Mouse (Mus musculus) v-Abl transformed pro-B cells (cell line): Measurements from ENCODE around the gene Tnni3k.
"Not testable (repeated sequence)": the region's sequence is repeated elsewhere in the genome, so short reads cannot be mapped to it uniquely, and the experiment has no call there.

Source experiments
- in situ Hi-C, 2 experiments: fragments of 400-800 bp; cut with MboI; formaldehyde crosslinking; loops; one replicate each; pipeline ENCODE4 v1.15.1; 2025; ENCODE audit not compliant: unreplicated experiment in 2 of 2

Tnni3k gene

DNA sequence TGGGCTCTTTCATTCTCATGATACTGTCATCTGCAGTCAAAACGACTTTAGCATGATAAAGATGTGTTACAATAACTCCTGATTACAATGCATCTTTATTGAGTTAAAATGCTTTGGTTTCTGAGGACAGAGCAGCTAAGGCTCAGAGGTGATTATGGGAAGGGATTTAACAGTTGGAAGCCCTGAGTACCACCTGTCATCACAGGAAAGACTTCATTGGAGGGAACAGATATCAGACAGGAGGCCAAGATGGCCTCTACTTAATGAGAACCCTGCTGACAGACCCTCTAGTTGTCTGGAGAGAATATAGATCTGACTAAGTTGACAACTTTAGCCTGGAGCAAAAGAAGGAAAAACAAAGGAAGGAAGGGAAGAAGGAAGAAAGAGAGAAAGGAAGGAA lies 214.1 kb downstream of the Tnni3k start:
- in situ Hi-C loops = no loop called here

DNA sequence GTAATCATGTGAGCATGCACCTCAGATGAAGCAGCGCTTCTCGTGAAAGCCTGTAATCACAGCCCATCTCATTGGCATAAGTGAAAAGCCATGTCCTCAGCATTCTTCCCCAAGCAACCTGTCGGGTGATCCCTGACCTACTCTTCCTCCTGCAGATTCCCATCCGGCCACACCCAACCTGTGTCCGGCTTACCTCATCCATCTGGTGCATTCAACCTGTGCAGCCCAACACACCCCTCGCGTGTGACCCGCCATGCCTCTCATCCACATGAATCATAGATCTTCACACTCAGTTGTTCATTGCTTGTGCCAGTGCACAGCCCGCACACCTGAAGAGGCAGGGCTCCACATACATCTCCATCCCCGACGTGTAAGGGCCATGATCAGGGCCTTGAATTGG lies 217.3 kb downstream of the Tnni3k start:
- in situ Hi-C loops = no loop called here

DNA sequence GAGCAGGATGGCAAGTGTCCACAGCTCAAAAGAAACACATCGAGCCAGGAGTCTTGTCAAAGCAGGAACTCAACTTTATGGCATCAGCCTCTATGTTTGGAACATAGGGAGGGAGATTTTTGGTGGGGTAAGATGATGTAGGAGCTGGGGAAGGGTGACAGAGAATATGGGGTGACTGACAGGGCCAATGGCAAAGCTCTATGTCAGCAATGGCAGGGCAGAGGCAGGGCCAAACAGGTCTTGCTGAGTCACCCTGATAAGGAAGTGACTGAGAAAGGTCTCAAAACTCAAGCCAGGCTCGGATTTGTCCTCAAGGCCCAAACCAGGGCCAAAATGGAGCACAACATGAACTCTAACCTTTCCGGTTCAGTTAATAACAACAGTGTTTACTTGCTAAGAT lies 219.1 kb downstream of the Tnni3k start:
- in situ Hi-C loops = no loop called here

DNA sequence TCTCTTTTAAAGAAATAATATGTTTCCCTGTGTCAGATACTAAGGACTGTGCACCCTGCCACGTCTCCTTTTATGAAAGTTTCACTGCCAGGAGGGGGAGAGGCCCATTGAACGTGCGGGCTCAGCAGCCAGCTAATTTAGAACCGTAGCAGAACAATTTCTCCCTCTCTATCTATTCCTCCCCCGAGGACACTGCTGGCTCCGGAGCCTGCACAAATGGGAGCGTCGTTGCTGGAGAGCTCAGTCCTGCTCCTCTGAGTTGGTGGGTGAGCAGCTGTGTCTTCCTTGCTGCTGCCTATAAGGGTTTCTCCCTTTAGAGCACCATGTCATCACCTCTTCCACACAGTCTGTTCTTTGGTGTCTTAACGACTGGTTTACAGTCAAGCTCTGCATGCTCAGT lies 220.8 kb downstream of the Tnni3k start:
- in situ Hi-C loops = no loop called here

DNA sequence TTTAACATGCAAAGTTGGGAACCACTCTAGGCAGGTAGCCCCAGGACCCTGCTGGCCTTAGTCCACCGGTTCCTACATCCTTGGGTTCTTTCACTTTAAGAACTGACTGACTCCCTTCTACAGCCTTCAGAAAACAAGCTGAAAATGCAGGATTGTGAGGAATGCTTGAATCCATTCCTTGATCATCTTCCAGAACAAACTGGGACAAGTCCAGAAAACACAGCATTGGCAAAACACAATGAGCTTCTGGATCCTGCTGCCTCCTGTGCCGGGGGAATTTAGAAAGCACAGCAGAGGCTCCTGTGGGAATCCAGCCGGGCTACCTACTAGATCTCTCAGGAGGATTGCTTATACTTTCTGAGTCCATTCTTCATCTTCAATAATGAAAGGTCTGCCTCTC lies 229.5 kb downstream of the Tnni3k start:
- in situ Hi-C loops = no loop called here

DNA sequence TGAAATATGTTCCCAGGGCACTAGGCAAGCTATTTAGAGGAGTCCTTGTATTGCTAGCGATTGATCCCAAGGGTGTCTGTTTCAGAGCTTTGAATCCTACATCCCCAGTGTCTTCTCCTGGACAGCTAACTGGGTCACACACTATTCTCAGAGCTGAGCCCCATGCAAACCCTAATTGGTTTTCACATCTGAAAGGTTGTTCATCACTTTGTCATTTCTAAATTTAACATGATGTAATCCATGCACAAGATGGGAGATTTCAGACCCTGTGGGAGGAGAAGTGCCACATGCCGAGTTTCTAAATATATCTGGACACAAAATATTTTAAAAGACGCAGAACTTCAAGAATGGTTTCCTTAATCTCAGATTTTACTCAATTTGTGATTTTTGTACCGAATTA lies 230.5 kb downstream of the Tnni3k start:
- in situ Hi-C loops = no loop called here

DNA sequence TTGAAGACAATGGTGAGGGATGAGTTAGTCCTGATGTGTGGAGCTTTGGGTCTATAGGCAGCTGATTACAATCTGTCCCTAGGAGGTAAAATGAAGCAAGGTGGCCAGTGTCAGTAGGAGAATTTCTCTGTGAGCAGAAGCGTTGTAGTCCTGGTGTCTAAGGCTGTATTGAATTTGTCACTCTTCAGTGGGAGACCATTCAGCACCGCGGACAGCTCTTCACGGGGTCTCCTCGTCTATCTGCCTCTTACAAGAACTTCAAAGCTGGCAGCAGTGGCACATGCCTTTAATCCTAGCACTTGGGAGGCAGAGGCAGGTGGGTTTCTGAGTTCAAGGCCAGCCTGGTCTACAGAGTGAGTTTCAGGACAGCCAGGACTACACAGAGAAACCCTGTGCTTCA lies 235.5 kb downstream of the Tnni3k start:
- in situ Hi-C loops = not testable (repeated sequence)

DNA sequence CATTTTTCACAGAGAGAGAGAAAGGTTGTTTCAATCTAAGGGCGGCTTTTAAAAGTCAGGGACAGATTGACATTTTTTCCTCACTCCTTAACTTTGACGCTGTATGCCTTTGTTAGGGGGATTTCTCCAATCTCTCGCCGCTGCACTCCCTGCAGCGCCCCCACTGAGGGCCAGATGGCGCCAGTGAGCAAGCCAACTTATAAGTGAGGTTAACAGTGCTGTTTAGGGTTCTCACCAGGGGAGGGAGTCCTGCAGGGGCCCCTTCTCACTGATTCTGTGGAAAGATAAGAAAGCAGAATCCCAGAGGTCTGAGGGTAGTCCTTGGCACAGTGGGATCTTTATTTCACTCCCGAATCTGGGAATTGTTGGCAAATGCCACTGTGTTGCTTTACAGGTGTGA lies 237.5 kb downstream of the Tnni3k start:
- in situ Hi-C loops = no loop called here

DNA sequence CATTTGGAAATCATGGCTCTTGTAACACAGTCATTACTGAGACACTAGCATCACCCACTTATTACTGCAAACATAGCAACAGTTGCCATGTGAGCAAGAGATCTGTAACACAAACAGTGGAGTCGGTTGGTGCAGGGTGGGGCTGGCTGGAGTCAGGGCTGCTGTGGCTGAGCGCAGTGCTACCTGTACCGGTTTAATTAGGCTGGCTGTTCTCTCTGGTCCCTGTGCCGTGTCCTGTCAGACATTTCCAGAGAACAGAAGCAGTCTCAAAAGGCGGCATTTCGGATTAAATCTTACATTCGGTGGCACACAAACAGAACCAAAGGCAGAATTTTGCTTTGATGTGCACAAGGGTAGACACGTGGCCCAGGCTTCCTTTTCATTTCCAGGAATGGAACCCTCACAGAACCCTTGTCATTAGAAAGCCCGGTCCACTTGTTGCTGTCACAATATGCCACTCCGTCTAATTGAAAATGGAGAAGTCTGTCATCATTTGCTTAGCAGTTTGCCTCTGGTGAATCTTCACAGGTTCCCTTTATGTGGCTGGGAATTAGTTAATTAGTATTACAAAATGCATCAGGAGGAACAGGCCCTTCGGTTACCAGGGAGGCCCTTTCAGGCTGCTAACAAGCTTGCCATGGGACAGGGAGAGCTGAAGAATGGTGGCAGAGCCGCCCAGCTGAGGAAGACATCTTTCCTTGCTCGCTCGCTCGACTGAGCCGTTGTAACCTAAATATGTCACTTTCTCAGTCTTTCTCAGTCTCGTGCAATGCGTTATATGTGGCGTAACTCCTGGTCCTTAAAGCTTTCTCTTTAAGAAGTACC lies 238.2 kb downstream of the Tnni3k start:
- in situ Hi-C loops = no loop called here

DNA sequence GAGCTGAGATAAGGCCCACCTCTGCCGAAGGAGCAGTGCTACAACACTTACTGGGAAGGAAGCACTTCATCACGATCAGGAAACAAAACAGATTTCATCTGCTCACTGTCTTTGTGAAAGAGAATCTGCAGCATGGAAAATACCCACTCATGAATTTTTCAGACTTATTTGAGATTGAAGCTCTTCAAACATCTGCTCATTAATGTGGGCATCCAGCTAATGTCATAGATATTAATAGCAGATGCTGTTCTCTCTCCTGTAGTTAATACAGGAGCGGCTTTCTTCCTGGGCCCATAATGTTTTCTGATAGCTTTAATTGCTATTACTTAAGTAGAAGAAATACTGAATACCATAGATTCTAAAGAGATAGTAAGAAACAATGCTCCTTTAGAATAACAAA lies 239.0 kb downstream of the Tnni3k start:
- in situ Hi-C loops = no loop called here

DNA sequence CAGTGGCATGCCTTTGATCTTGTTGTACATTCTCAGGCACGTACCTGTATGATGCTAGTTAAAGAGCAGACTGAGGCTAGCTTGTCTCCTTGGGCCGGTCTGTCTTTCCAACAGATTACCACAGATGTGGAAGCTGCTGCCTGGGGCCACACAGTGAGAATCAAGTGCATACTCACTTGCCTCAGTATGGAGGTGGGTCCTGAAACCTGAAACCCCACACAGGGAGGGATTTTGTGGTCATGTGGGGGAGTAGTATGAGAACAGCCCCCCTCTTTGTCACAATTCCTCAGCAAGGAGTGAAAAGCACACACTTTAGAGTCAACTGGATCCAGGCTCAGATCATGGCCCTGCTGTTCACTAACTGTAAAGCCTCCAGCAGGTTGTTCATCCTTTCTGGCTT lies 239.6 kb downstream of the Tnni3k start:
- in situ Hi-C loops = no loop called here

DNA sequence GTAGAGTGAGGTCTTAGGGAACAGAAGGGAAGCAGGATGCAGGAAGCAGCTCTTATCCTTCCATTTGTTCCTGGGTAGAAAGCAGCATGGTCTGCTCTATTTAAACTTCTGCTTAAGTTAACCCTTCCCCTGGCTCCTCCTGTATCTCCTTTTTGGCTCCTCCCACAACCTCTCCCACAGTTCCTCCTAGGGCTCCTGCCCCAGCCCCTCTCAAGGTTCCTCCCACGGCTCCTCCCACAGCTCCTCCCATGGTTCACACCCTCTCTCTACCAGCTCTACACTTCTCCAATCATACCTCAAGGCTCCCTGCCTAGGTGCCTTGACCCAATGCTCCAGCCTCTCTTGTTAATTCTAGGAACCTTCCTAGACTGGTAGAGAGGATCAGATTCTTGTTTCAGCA lies 242.3 kb downstream of the Tnni3k start:
- in situ Hi-C loops = no loop called here

DNA sequence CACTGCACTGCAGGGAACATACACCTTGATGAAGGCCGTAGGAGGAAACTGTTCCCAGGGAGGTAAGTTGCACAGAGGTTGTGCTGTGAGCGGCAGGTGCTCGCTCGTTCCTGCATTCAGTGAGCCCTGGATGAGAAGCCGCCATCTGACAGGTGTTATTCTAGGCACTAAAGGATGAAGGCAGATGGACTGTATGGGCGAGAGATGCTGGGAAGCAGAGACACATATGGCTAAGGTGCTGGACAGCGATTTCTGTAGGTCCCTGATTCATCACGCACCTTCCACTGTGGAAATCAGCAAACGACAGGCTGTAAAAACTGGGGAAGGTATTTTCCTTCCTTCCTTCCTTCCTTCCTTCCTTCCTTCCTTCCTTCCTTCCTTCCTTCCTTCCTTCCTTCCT lies 243.4 kb downstream of the Tnni3k start:
- in situ Hi-C loops = no loop called here

DNA sequence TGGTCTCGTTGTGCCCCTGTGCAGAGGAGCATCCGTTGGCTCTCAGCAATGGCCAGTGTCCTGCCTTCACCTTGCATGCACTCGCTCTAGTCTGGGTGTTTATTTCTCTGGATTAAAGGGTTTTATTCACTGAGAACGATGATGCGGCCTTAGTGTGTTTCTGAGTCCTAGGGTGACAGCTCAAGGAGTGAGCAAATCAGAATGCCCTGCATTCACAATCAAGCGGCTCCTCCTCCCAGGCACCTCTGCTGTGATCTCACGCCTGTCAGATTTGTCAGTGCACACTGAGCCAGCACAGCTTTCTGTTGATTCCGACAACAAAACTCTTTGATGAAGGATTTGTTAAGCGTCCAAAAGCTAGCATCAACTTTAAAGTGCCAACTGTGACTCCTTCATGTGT lies 243.9 kb downstream of the Tnni3k start:
- in situ Hi-C loops = no loop called here

DNA sequence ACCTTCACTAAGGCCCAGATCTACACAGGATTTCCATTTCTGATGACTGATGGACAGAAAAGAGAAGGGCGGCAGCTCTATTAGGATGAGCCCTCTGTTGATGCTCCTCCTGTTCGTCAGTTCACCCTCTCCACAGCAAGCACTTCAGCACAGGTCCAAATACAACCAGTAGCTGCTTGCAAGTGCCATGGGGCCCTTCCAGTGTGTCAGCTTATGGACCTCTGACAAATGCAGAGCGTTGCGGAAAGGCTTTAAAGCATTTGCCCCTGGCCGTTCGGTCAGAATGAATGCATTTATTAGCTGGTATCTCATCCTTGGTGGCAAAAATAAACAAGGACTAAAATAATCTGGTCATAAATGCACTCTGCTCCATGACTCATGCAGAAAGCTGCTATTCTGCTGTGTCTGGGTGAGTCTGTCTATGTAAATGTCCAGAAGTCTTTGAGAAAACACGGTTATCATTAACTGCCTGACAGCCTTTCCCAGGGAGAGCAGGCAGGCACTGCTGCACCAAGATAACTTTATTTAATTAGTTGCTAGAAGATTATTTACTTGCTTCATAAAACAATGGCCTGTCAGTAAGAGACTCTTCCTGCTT lies 244.8 kb downstream of the Tnni3k start:
- in situ Hi-C loops = no loop called here

DNA sequence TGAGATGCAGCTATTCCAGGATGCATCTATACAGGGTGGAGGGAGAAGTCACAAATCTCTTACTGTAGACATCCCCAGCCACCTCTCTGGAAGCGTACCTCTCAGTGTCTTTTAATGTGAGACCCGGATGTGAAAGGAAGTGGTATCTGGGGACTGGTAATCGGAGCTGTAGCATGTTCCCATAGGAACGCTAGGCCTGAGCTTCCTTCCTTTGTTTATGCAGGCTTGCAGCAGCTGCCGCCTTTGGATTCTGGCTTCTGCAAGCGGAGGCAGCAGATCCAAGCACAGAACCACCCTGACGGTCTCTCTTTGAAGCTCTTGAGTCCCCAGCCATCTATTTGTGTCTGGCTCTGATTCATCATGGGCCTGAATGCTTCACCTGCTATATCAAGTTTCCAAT lies 248.6 kb downstream of the Tnni3k start:
- in situ Hi-C loops = no loop called here

DNA sequence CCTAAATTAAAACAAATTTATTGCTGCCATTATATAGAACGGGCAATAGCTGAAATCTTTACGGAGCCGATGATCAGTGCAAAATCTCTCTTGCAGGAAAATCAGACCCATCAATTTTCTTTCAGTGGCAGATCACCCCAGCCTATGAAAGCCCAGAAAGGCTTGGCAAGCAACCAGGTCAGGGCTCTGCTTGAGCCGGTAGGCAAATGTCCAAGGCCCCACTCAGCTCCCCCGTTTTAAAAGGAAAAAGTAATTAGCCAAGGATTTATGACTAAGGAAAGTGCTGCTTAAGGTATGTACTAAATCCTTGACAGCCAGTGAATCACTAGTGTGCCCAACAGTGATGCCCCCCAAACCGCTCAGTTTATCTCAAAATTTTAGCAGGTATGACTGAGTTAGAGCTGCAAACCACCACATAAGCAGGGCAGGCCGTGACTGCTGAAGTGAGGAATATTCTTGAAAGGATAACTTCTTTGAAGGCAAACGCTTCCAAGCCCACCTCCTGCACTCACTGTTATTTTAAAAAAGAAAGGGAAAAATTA lies 254.2 kb downstream of the Tnni3k start:
- in situ Hi-C loops = no loop called here

DNA sequence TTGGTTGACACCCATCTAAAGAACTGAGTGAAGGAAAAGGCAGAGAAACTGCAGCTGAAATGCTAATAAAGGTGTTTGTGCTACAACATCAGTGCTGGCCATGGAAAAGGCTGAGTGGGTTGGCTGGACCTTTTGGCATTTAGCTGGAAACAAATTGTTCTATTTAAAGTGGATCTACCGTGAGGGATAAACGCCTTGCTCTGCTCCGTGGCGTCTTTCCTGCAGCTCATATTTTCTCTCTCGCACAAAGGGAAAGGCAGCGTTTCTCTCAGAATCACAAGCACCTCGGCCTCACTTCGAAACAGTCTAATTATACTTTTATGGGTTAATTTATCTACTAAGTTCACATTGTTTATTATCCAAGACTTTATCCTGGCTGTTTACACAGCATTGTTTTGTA lies 254.8 kb downstream of the Tnni3k start:
- in situ Hi-C loops = no loop called here

DNA sequence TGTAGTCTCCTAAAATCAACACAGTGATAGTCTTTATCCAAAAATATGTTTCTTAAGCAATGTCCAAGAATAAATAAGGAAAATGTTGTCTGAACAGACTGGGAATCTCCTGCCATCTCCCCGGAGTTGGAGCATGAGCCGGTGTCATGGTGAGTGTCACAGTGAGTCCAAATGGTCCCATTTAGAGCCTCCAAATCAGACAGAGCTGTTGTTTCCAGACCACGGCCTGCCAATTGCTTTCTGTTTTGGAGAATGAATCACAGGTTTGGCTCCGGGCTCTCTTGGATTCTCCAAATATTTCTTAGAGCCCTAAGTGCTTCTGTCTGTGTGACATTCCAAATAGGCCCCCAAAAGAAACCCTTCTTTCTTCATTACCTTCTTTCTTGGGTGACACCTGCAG lies 256.4 kb downstream of the Tnni3k start:
- in situ Hi-C loops = no loop called here

DNA sequence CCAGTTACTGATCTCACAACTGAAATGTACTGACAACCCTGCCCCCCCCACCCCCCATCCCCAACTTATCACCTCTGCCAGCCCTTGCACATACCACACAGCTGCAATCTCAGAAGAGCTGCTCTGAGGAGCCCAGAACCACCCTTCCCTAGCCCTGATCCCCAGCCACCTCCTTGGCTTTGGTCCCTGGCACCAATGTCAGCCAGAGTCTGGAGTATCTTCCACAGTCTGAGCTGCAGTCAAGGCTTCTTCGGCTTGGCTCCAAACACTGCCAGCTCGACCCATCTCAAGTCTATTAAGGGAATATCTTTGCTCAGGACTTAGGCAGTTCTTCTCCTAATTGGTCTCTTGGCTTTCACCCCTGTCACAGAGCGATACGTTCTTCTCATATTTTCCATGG lies 261.6 kb downstream of the Tnni3k start:
- in situ Hi-C loops = no loop called here

DNA sequence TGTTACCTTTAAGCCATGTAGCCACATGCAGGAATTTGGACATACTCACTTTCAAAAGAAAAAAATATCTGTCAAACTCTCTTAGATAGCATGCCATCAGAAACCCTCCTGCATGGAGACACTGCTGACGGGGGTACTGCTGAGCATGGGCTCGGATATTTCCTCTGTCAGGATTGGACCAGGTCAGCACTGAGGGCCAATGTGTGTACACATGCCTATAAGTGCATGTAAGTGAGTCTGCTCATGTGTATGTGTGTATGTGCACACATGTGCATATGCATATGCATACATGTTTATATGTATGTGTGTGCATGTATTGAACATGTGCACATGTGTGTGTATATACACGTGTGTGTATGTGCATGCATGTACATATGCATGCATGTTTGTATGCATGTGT lies 267.6 kb downstream of the Tnni3k start:
- in situ Hi-C loops = no loop called here

DNA sequence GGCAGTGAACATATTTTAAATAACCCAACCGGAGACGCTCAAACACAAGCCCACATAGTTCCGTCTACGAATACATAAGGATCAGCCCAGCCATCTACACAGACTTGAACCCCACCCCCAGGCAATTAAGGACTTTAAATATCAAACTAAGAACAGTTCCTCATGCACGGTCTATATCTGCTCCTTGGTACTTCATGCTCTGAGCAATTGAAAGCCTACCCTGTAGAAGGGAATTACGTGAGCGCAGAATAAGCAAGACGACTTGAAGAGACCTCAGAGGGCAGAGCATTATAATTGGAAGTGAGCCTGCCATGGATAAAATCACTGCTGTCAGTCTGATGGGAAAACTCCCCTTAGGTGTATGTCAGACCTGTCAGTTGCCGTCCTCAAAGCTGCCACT lies 268.9 kb downstream of the Tnni3k start:
- in situ Hi-C loops = no loop called here
